In genomic region chr6:39724866-39725711, GRCm38 (mm10) we compare ENCODE assay signal across 8 mouse cellular contexts. TPM values are rescaled to one million over a fixed set of nuclear protein-coding genes. Genes with fewer than 3 reads are reported as not detected.
DNase-seq lines count a peak whose midpoint lies in the region; ATAC-seq and TF ChIP-seq lines count a peak whose summit lies in the region.

Braf (minus strand) TSS chr6:39725463.

- ATAC-seq in embryonic facial prominence, embryonic 14.5 days (ENCODE audit: low read depth) = peak; percentile 92
- peak; percentile 88 for ATAC-seq in limb, embryonic 14.5 days (ENCODE audit: low FRiP score, low read depth)
- peak; percentile 95 for ATAC-seq in midbrain, postnatal 0 days (ENCODE audit: low FRiP score)

- peaks cover 20% of the 10 kb centered on the region for H3K4me1 ChIP-seq in embryonic facial prominence, embryonic 14.5 days (ENCODE audit: control insufficient read depth, insufficient read depth, low read length)
- peaks cover 24% of the 10 kb centered on the region for H3K4me1 ChIP-seq in limb, embryonic 14.5 days (ENCODE audit: control insufficient read depth, insufficient read depth, low read length)
- peaks cover 10% of the 10 kb centered on the region for H3K4me1 ChIP-seq in midbrain, postnatal 0 days (ENCODE audit: insufficient read depth, low read length)

- peak within 1 kb of the TSS; percentile 97 for H3K27ac ChIP-seq in embryonic facial prominence, embryonic 14.5 days (replicated peaks; ENCODE audit: low read depth, low read length)
- peak within 1 kb of the TSS; percentile 94 for H3K27ac ChIP-seq in limb, embryonic 14.5 days (replicated peaks; ENCODE audit: low read depth, low read length)
- H3K27ac ChIP-seq in midbrain, postnatal 0 days (ENCODE audit: low read depth, low read length) = peak within 1 kb of the TSS; percentile 98

- H3K36me3 ChIP-seq in embryonic facial prominence, embryonic 14.5 days (ENCODE audit: control insufficient read depth, insufficient read depth, low read length) = no peaks in the 10 kb centered on the region
- no peaks in the 10 kb centered on the region for H3K36me3 ChIP-seq in limb, embryonic 14.5 days (ENCODE audit: control insufficient read depth, insufficient read depth, low read length)
- no peaks in the 10 kb centered on the region for H3K36me3 ChIP-seq in midbrain, postnatal 0 days (ENCODE audit: insufficient read depth, low read length)

- H3K9me3 ChIP-seq in embryonic facial prominence, embryonic 14.5 days (ENCODE audit: control insufficient read depth, low read length) = no peaks in the 10 kb centered on the region
- H3K9me3 ChIP-seq in limb, embryonic 14.5 days (ENCODE audit: control insufficient read depth, low read length) = no peaks in the 10 kb centered on the region
- no peaks in the 10 kb centered on the region for H3K9me3 ChIP-seq in midbrain, postnatal 0 days (ENCODE audit: low read length)

- no peaks in the 10 kb centered on the region for H3K27me3 ChIP-seq in embryonic facial prominence, embryonic 14.5 days (replicated peaks; ENCODE audit: control insufficient read depth, insufficient read depth, low read length)
- H3K27me3 ChIP-seq in limb, embryonic 14.5 days (ENCODE audit: control insufficient read depth, insufficient read depth, low read length) = no peaks in the 10 kb centered on the region
- H3K27me3 ChIP-seq in midbrain, postnatal 0 days (ENCODE audit: insufficient read depth, low read length) = no peaks in the 10 kb centered on the region

- WGBS in embryonic facial prominence, embryonic 14.5 days = under 1% methylated on average over 50 of the region's 101 CpGs
- 3% methylated on average over 27 of the region's 101 CpGs for WGBS in limb, embryonic 14.5 days
- WGBS in midbrain, postnatal 0 days = under 1% methylated on average over 41 of the region's 101 CpGs

- H3K9ac ChIP-seq in embryonic facial prominence, embryonic 14.5 days (ENCODE audit: low read depth, low read length) = peak within 1 kb of the TSS; percentile 95
- peak within 1 kb of the TSS; percentile 95 for H3K9ac ChIP-seq in limb, embryonic 14.5 days (ENCODE audit: low read depth, low read length, severe bottlenecking)
- H3K9ac ChIP-seq in midbrain, postnatal 0 days (replicated peaks; ENCODE audit: low read length, poor library complexity, severe bottlenecking) = peak within 1 kb of the TSS; percentile 93

- peak; percentile 74 for DNase-seq in 3T3-L1 (ENCODE audit: low read depth, low spot score)
- DNase-seq in adrenal gland, postnatal 4 days (ENCODE audit: low spot score in 2 of 2) = peak; percentile 54 to 70
- peak; percentile 92 for DNase-seq in embryonic facial prominence, embryonic 14.5 days (ENCODE audit: low spot score)
- DNase-seq in heart, adult 8-10 months (ENCODE audit: low spot score) = peak; percentile 76
- peak; percentile 79 for DNase-seq in kidney, adult 9 months
- peak; percentile 85 for DNase-seq in limb, embryonic 14.5 days (ENCODE audit: low spot score)
- peak; percentile 92 for DNase-seq in midbrain, postnatal 0 days (ENCODE audit: low spot score)
- DNase-seq in spleen, postnatal 14 days (ENCODE audit: low spot score in 2 of 2) = peak; percentile 56 to 73

- peak; percentile 34; the same call in 1 of the 2 replicates for TF ChIP-seq CTCF in midbrain, postnatal 0 days (IDR thresholded peaks at IDR 0.05)

- TF ChIP-seq POLR2A in limb, embryonic 14.5 days (IDR thresholded peaks at IDR 0.05; ENCODE audit: borderline replicate concordance, extremely low read depth, insufficient read depth, insufficient read length) = 0 out of 2 replicates have a peak, but pooled peaks have one; percentile 32

- peak within 1 kb of the TSS; percentile 81 for H3K4me2 ChIP-seq in embryonic facial prominence, embryonic 14.5 days (ENCODE audit: low read depth, low read length)
- peak within 1 kb of the TSS; percentile 88 for H3K4me2 ChIP-seq in limb, embryonic 14.5 days (replicated peaks; ENCODE audit: low read depth, low read length, severe bottlenecking)
- peak within 1 kb of the TSS; percentile 91 for H3K4me2 ChIP-seq in midbrain, postnatal 0 days (ENCODE audit: low read depth, low read length, poor library complexity, severe bottlenecking)

- H3K4me3 ChIP-seq in embryonic facial prominence, embryonic 14.5 days (ENCODE audit: low read depth, low read length) = peak within 1 kb of the TSS; percentile 94
- peak within 1 kb of the TSS; percentile 74 for H3K4me3 ChIP-seq in limb, embryonic 14.5 days (replicated peaks; ENCODE audit: low read length)
- peak within 1 kb of the TSS; percentile 96 for H3K4me3 ChIP-seq in midbrain, postnatal 0 days (ENCODE audit: low read depth, low read length)

RNA-seq across cellular contexts. Expression of gene Braf, which starts in this region (rescaled TPM):
- total RNA-seq in adrenal gland, postnatal 4 days (2021) = 10 to 100 TPM; 43.2 to 46.1 TPM
- polyA plus RNA-seq in embryonic facial prominence, embryonic 14.5 days (2014; fragmentation: Nextera tagmentation; extraction: Ambion mirVana) = 12.8 and 13.5 TPM in 2 replicates
- total RNA-seq in heart, adult 8-10 months (2022) = 10 to 100 TPM; 14.9 to 16.4 (median 15.7) TPM
- polyA plus RNA-seq in limb, embryonic 14.5 days (2012; rRNA removed) = 14.2 and 15.8 TPM in 2 replicates
- polyA plus RNA-seq in limb, embryonic 14.5 days (2014; fragmentation: Nextera tagmentation; extraction: Ambion mirVana) = 15.2 and 17.3 TPM in 2 replicates
- total RNA-seq in midbrain, postnatal 0 days (2014; rRNA removed) = 46.0 and 48.0 TPM in 2 replicates
- polyA plus RNA-seq in midbrain, postnatal 0 days (2015; fragmentation: Nextera tagmentation; extraction: Ambion mirVana) = 14.4 and 17.1 TPM in 2 replicates

Comparison
In these comparisons a context has a peak if more than half of its experiments do, and no peak if none do; other contexts are left out.
1. Peak in every context shown above with its lines: DNase-seq, ATAC-seq, H3K4me3 ChIP-seq and H3K27ac ChIP-seq.